Mouse (Mus musculus): Measurements from ENCODE around the gene Slit3.

GRCm38 (mm10) chr11:35602586-35602985 lies 481.6 kb downstream of the Slit3 start:
- no peak for TF ChIP-seq CTCF (IDR thresholded peaks at IDR 0.05; ENCODE audit: borderline replicate concordance, insufficient read depth, low read length)
- no peak for TF ChIP-seq POLR2A (IDR thresholded peaks at IDR 0.05; ENCODE audit: low read depth, low read length)
